Mouse (Mus musculus): ENCODE data around the gene Grhl1. TPM values are rescaled to one million over a fixed set of nuclear protein-coding genes. Genes with fewer than 3 reads are reported as not detected.
"Not testable (repeated sequence)": the region's sequence is repeated elsewhere in the genome, so short reads cannot be mapped to it uniquely, and the experiment has no call there.

Grhl1 gene
- 0.33 and 0.51 TPM in 2 replicates for polyA plus RNA-seq (2012; rRNA removed)

GRCm38 (mm10) chr12:24571523-24572392 lies at the start of gene Grhl1:
Gene Grhl1 (plus strand): TSS chr12:24572283.
- Histone ChIP-seq H3K27ac (ENCODE audit: insufficient read depth, low read depth, low read length) (no peak within 1 kb of the TSS), H3K4me3 (ENCODE audit: low read depth, low read length) (peak within 1 kb of the TSS; percentile 69), H3K27me3 (ENCODE audit: control insufficient read depth, insufficient read depth, low read length) (peaks cover 4% of the 10 kb centered on the region; the same call in 1 of the 2 replicates), H3K4me1 (ENCODE audit: control insufficient read depth, insufficient read depth, insufficient read length, low read length) (no peaks in the 10 kb centered on the region), H3K36me3 (ENCODE audit: control insufficient read depth, insufficient read depth, low read length) (no peaks in the 10 kb centered on the region)
- TF ChIP-seq POLR2A (IDR thresholded peaks at IDR 0.05; ENCODE audit: low read depth, low read length) = no peak
- 0 out of 2 replicates have a peak, but pooled peaks have one; percentile 32 for TF ChIP-seq CTCF (IDR thresholded peaks at IDR 0.05; ENCODE audit: extremely low read depth, insufficient read length, insufficient replicate concordance, low read depth, low read length)
- 2% methylated on average over 58 of the region's 64 CpGs for WGBS

- WGBS = 78% methylated on average over 7 of the region's 7 CpGs
- H3K4me1 ChIP-seq (ENCODE audit: control insufficient read depth, insufficient read depth, insufficient read length, low read length); H3K27me3 ChIP-seq (ENCODE audit: control insufficient read depth, insufficient read depth, low read length); H3K4me3 ChIP-seq (ENCODE audit: low read depth, low read length); H3K36me3 ChIP-seq (ENCODE audit: control insufficient read depth, insufficient read depth, low read length); H3K27ac ChIP-seq (ENCODE audit: insufficient read depth, low read depth, low read length): not testable (repeated sequence)
These were observed 47.0 kb upstream of the Grhl1 start for GRCm38 (mm10) chr12:24525065-24525464.

GRCm38 (mm10) chr12:24536390-24536789 lies 35.7 kb upstream of the Grhl1 start:
- TF ChIP-seq CTCF (IDR thresholded peaks at IDR 0.05; ENCODE audit: extremely low read depth, insufficient read length, insufficient replicate concordance, low read depth, low read length) (no peak), POLR2A (IDR thresholded peaks at IDR 0.05; ENCODE audit: low read depth, low read length) (no peak)
- Histone ChIP-seq H3K4me1 (ENCODE audit: control insufficient read depth, insufficient read depth, insufficient read length, low read length) (peaks cover 3% of the 10 kb centered on the region; the same call in 1 of the 2 replicates), H3K27ac (ENCODE audit: insufficient read depth, low read depth, low read length) (no peak overlapping the region), H3K27me3 (ENCODE audit: control insufficient read depth, insufficient read depth, low read length) (no peaks in the 10 kb centered on the region), H3K36me3 (ENCODE audit: control insufficient read depth, insufficient read depth, low read length) (peaks cover 1% of the 10 kb centered on the region; the same call in 1 of the 2 replicates), H3K4me3 (ENCODE audit: low read depth, low read length) (no peak overlapping the region)
- 26% methylated on average over 5 of the region's 5 CpGs for WGBS

GRCm38 (mm10) chr12:24537201-24537600 lies 34.9 kb upstream of the Grhl1 start:
- Histone ChIP-seq H3K27ac (ENCODE audit: insufficient read depth, low read depth, low read length) (no peak overlapping the region), H3K4me3 (ENCODE audit: low read depth, low read length) (no peak overlapping the region), H3K27me3 (ENCODE audit: control insufficient read depth, insufficient read depth, low read length) (no peaks in the 10 kb centered on the region), H3K36me3 (ENCODE audit: control insufficient read depth, insufficient read depth, low read length) (peaks cover 1% of the 10 kb centered on the region; the same call in 1 of the 2 replicates), H3K4me1 (ENCODE audit: control insufficient read depth, insufficient read depth, insufficient read length, low read length) (peaks cover 3% of the 10 kb centered on the region; the same call in 1 of the 2 replicates)
- 82% methylated on average over 2 of the region's 2 CpGs for WGBS
- TF ChIP-seq POLR2A (IDR thresholded peaks at IDR 0.05; ENCODE audit: low read depth, low read length) (no peak), CTCF (IDR thresholded peaks at IDR 0.05; ENCODE audit: extremely low read depth, insufficient read length, insufficient replicate concordance, low read depth, low read length) (no peak)

- Histone ChIP-seq H3K4me1 (ENCODE audit: control insufficient read depth, insufficient read depth, insufficient read length, low read length) (peaks cover 3% of the 10 kb centered on the region; the same call in 1 of the 2 replicates), H3K36me3 (ENCODE audit: control insufficient read depth, insufficient read depth, low read length) (peaks cover 1% of the 10 kb centered on the region; the same call in 1 of the 2 replicates), H3K27ac (ENCODE audit: insufficient read depth, low read depth, low read length) (no peak overlapping the region), H3K4me3 (ENCODE audit: low read depth, low read length) (no peak overlapping the region), H3K27me3 (ENCODE audit: control insufficient read depth, insufficient read depth, low read length) (no peaks in the 10 kb centered on the region)
- WGBS = 73% methylated on average over 4 of the region's 4 CpGs
- TF ChIP-seq POLR2A (IDR thresholded peaks at IDR 0.05; ENCODE audit: low read depth, low read length) (no peak), CTCF (IDR thresholded peaks at IDR 0.05; ENCODE audit: extremely low read depth, insufficient read length, insufficient replicate concordance, low read depth, low read length) (no peak)
These were observed 34.1 kb upstream of the Grhl1 start for GRCm38 (mm10) chr12:24537965-24538364.

- no peaks in the 10 kb centered on the region for H3K27me3 ChIP-seq (ENCODE audit: control insufficient read depth, insufficient read depth, low read length)
- H3K36me3 ChIP-seq (ENCODE audit: control insufficient read depth, insufficient read depth, low read length) = peaks cover 3% of the 10 kb centered on the region
- 91% methylated on average over 16 of the region's 16 CpGs for WGBS
- H3K4me3 ChIP-seq (ENCODE audit: low read depth, low read length) = no peak overlapping the region
- no peak overlapping the region for H3K27ac ChIP-seq (ENCODE audit: insufficient read depth, low read depth, low read length)
- TF ChIP-seq CTCF (IDR thresholded peaks at IDR 0.05; ENCODE audit: extremely low read depth, insufficient read length, insufficient replicate concordance, low read depth, low read length) = no peak
- no peak for TF ChIP-seq POLR2A (IDR thresholded peaks at IDR 0.05; ENCODE audit: low read depth, low read length)
- H3K4me1 ChIP-seq (ENCODE audit: control insufficient read depth, insufficient read depth, insufficient read length, low read length) = no peaks in the 10 kb centered on the region; the same call in 1 of the 2 replicates
These were observed 30.5 kb upstream of the Grhl1 start for GRCm38 (mm10) chr12:24541426-24542154.

- Histone ChIP-seq H3K27me3 (ENCODE audit: control insufficient read depth, insufficient read depth, low read length) (no peaks in the 10 kb centered on the region), H3K4me3 (ENCODE audit: low read depth, low read length) (no peak overlapping the region), H3K36me3 (ENCODE audit: control insufficient read depth, insufficient read depth, low read length) (peaks cover 3% of the 10 kb centered on the region), H3K4me1 (ENCODE audit: control insufficient read depth, insufficient read depth, insufficient read length, low read length) (no peaks in the 10 kb centered on the region), H3K27ac (ENCODE audit: insufficient read depth, low read depth, low read length) (no peak overlapping the region)
- 83% methylated on average over 8 of the region's 8 CpGs for whole genome bisulfite sequencing
- TF ChIP-seq CTCF (IDR thresholded peaks at IDR 0.05; ENCODE audit: extremely low read depth, insufficient read length, insufficient replicate concordance, low read depth, low read length) (no peak), POLR2A (IDR thresholded peaks at IDR 0.05; ENCODE audit: low read depth, low read length) (no peak)
These were observed 24.4 kb upstream of the Grhl1 start for GRCm38 (mm10) chr12:24547686-24548085.

All from small intestine, adult 2 months (tissue).